Mouse (Mus musculus) liver, adult (tissue): ENCODE measurements at regions not wholly inside any gene's neighbourhood (a gene's known extent, or its start where the extent isn't known, plus 50 kb on each side); places are given as distances from the start of the nearest gene placed in this dataset.

Source experiments
- GATA4 ChIP-seq: IDR thresholded peaks from 2 replicates; pipeline ENCODE4 v1.6.1; 2014; ENCODE audit warnings: mild to moderate bottlenecking, low read length; ENCODE audit not compliant: insufficient replicate concordance

DNA sequence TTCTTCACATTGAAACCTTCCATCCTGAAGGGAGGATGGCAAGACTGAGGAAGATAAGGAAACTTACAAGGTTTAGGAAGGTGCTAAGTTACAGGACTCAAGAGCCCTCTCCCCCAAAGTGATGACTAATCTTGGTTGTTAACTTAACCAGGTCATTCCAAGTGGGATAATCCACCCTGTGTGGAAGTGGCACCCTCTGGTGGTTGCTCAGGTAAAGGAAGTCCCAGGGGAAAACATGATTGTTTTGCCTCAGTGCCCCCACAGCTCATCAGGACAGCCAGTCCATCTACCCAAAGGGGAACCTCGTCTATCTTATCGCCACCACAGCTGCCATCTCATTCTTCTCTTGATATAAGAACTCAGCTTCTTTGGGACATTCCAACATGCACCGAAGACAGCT is 244.6 kb upstream of the Npvf start:
- TF ChIP-seq GATA4: no peak

DNA sequence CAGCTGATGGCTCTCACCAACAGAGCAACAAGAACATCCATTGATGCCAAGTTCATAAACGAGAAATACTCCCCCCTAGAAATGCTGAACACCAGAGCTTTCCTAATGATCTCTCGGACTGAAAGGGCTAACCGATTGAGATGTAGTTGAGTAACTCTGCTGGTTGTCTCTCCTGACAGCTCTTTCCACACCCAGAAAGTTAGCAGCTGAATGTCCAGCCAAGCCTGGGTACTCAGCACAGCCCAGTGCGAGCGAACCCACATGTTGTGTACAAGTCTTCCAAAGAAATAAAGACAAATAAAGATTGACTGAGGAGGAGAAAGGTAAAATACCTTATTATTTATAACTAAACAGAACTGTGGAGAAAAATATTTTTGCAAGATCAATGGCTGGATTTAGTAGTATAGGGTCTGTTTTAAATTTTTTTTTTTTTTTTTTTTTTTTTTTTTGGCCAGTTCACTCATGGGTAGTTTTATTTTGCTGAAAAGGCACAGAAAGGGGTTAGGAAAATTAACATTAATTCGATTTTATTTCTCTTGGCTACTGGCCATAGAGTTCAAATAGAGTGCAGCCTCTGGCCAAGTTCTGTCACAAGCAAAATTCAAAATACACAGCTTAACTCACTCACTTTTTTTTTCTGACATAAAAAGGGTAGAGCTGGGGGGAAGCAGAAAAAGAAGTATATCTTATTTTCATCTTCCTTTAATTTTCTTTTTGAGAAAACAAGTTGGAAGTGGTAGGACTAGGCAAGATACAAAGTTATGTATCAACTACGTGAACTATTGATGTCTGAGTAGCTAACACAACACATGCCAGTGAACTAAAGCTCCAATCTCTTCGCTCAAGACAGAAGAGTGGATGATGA is 261.2 kb upstream of the Npvf start:
- no peak for TF ChIP-seq GATA4

DNA sequence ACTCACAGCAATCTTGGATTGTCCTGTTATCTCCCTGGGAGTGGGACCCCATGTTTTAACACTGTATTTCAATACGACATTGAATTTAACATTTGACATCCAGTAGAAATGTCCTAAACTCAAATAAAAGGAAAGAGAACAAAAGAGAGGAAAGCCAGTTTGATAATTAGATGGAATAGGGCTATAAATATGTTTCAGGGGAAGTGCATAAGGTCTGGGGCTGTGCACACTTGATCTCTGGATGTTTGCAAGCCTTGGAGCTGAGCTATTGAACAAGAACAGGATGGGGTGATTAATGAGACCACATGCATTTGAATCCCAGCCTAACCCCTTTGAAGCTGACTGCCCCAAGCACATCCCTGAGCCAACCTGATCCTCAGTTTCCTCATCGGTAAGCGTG is 264.0 kb upstream of the Npvf start:
- TF ChIP-seq GATA4: peak; percentile 55; the same call in 1 of the 2 replicates

DNA sequence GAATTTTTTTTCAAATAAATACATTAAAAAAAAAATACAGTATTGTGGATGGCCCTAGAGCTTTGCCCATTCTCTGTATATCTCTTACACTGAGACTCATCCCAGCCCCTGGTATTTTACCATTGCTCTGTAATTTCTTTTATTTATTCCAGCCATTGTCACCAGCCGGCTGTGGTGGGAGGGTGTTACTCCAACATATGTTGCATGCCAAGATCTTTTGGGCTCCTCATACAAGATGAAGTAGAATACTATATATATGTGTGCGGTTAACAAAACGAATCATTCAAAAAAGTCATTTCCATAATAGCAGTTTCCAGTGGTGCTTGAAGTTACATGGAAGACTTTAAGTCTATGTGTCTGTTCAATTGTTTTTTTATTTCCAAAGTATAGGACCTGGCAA is 268.0 kb upstream of the Npvf start:
- TF ChIP-seq GATA4: no peak

DNA sequence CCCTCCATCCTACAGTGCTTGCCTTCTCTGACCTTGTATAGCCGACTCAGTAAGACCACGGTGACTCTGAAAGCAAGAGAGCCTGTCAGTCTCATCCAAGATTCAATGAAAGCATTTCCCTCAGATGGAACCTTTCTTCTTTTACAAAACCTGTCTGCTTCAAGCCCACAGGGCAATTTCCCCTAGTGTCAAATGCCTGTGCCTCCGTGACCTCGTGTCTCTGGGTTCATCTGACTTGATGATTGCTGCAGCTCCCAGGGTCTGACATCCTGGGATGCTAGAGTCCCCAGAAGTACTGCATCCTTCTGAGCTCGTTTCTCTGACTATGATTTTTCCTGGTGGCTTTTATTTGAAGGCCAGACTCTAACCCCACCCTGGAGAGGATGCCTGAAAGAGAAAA is 270.3 kb upstream of the Npvf start:
- TF ChIP-seq GATA4: no peak

DNA sequence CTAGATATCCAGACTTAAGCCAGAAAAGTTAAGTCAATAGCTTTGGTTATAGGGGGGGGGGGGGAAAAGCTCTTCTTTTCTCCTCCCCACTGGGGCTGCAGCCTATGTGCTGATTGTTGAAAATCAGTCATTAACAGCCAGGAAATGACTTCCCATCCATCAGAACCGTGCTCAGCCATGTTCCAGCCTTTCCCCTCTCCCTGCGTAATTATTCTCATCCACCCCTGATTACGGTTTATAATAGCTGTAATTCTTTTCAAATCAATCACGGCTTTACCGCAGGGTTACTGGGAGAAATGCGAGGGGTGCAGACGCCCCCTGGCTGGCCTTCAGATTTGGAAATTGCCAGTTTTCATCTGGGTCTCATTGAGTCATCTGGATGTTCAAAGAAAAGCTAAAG is 270.8 kb upstream of the Npvf start:
- TF ChIP-seq GATA4: no peak

DNA sequence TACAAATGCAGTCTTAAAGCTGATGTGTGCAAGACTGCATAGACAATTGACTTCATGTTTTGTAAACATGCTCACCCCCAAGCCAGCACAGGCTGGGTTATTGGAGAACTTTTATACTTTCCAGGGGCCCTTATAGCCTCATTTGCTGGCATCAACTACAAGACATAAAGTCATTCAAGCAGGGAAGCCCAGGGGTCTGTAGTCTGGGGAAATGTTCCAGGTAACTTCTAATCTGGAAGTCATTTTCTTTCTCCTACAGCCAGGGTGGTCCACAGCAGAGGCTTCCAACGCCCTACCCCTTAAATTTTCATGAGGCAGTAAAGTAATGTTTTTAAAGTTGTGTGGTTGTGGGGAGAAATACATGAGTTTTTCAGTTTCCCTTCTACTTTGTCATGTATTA is 272.1 kb upstream of the Npvf start:
- TF ChIP-seq GATA4: no peak

DNA sequence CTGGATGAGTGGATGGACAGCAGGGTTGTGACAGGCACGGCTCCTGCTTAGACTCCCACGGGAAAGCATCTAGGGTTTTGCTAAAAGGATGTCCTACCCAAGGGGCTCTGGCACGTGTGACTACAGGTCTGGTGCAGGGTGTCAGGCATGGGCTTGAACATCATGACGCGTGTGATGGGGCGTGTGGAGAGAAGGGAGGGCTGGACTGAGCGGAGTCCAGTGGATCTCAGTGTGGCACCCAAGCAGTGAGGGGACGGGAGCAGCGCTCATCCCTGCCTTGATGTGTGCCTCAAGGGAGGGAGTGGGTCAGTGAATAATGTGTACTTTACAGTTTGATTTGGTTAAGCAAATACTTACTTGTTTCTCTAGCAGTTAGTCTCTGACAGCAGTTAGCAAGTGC is 275.3 kb upstream of the Npvf start:
- no peak for TF ChIP-seq GATA4

DNA sequence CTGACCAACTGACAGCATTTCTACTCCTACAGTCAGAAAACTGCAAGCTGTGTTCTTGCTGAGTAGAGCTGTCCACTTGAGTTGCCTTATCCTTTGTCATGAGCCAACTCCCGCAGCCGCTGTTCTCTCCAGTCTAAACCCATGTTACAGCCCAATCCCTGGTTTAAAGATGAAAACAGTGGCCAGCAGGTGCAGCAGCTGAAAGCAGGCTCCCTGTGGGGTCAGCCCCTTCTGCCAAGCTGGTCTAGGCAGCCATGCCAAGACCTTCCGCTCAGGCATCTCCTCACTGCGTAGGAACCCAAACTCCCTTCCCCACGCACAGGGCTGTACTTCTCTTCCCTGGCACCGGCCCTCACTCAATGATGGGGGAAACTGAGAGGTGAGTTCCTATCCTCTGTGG is 279.3 kb upstream of the Npvf start:
- no peak for TF ChIP-seq GATA4

DNA sequence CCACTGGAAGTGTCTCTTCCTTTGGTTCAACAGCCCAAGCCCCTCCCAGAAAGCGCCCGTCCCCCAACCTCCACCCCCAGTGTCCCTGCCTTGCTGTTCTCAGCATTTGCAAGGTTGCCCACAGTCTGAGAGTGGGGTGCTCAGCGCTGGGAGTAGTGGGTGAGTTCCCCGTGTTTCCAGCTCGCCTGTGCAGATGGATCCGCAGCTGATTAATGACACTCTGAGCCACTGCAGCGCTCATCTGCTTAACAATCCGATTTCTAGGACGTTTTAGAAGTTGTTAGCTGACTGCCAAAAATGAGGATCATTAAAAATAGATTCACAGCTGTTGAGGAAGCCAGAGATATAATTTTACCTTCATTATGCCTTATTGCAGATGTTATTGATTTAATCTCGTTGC is 280.0 kb upstream of the Npvf start:
- TF ChIP-seq GATA4: no peak

DNA sequence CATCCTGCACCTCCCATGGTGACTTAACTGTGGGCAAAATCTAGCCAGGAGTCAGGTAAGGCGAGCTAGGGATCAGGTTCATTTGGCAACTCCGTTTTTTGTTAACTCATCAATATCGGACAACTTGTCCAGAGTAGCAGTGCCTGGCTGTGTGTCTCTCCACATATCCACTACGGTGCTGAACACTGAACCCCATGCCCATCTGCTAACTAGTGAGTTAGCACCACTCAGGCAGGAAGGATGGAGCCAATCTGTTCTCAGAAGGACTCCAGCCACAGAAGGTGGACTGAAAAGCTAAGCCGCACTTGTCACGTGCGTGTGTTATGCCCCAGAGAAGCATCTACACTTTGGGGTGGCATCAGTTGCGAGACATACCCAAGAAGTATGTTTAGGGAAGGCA is 282.1 kb upstream of the Npvf start:
- TF ChIP-seq GATA4: no peak

DNA sequence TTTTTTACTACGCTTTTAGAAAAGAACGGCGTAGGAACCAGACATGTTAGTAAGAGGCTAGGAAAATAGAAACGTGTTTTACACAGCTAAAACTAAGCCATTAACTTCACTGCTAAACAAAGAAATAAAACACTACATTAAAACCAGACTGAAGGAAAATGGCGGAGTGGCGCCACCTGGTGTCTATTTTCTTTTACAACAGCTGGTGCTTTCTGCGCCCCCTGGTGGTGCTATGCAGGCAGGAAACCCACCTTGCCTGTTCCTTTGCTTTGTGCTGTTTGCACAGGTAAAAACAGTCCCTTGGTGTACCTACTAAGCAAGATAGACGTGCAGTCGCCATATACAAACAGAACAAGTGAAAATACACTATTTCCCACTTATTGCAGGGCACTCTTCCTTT is 282.9 kb upstream of the Npvf start:
- no peak for TF ChIP-seq GATA4

DNA sequence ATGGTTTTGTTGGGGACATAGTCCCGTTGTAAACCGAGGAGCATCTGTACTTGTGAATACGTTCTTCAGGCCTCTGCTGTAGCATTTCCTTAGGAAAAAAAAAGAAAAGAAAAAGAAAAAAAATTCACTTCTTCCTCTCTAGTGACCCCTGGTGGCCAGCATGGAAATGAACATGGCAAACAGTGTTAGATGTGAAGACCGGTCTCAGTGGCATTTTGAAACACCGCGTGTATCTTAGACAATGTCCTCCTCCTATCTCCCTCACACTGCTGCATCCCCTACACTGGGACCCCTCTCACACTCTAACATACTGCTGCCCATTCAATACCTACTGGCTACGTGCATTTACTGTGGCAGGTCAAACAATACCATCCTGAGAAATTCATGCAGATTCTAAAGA is 284.6 kb upstream of the Npvf start:
- no peak for TF ChIP-seq GATA4

DNA sequence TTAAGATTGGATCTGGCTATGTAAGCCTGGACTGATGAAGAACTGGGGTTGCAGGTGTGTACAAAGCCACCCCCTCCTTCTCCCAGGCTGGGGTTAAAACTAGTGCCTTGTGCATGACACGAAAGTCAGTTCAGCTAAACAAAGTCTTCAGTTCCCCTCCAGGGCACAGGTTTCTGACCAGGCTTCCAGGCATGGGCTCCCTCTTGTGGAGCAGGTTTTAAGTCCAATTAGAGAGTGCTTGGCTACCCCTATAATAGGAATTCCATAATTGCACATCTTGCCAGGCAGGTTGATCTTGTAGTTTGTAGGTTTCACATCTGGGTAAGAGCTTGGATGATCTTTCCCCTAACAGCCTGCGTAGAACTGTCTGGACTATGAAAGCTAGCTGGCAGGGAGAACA is 285.2 kb upstream of the Npvf start:
- TF ChIP-seq GATA4: no peak

DNA sequence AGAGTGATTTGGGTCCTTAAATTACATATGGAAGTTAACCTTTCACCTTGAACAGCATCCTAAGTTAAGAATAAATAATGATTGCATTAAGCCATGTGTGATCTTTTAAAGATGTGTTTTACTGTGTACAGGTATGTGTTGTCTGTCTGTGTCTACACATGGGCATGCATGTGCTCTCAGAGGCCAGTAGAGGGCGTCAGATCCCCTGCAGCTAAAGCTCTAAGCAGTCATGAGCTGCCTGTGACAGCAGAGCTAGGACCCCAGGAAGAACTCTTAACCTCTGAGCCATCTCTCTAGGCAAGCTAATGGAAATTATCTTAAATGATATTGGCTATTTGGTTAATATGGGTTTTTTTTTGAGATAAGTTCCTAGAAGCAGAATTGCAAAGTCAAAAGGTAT is 285.9 kb upstream of the Npvf start:
- TF ChIP-seq GATA4: no peak

DNA sequence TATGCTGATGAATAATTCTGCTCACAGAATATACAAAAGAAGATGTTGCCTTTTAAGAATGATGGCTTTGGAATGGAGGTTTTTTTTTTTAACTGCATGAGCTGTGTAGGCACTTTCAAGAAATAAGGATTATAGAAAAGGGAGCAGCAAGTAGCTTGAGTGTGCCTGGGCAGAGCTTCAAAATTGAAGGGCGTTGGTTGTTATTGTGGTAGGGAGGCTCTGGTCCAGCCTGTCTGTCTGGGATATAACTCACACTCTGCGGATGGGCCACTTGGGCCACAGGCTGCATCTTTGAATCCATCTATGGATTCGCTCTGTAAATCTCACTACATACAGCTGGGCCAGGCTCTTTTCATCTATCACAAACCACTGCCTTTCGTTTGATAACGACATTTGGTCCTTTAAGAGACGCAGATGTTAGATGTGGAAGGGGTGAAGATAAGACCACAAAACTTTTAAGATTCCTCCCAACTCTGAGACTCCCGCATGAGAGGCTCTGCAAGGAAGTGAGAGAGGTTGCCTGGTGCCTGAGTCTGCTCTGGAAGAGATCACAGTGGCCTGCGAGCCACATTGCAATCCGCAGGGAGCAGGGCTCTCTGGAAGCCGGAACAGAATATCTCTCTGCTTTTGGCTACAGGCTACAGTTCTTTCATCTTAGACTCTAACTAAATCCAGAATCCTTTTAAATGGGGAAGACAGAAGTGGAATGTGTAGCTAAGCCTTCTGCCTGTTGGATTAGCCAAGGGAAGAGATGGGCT is 286.6 kb upstream of the Npvf start:
- no peak for TF ChIP-seq GATA4

DNA sequence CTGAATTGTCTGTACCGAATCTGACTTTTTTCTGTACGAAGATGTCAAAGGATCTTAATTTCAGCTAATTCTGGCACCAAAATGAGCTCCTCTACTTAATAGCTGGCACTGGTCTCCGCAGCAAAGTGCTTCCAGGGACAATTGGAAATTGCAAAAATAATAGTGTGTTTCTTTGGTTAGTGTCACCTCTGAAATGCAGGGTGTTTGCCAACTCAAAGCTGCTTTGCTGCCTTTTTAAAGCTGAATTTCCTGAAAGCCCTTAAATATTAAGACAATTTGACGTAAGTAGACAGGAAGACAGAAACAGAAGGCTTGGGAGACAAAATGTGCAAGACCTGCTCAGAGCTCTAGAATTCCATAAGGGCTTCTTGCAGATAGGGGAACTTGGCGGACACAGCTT is 288.5 kb upstream of the Npvf start:
- no peak for TF ChIP-seq GATA4

DNA sequence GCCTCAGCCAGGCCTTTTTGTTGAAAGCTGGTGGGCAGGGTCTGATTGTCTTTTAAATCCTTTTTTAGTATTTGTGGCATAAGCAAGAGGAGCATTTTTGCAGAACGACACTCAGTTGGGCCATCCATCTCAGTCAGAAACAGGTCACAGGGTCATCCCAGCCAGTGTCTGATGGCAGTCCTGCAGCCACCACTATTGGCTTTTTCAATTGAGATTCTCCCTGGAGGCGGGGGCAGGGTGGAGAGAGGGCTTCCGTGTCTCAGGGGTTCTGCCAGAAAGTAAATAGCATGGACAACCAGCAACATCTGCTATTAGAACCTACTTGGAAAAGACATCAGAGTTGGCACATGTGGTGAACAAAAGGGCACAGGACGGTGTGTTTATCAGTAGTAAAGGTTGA is 293.8 kb upstream of the Npvf start:
- no peak for TF ChIP-seq GATA4
